Mouse (Mus musculus): ENCODE data around the gene Ppp1cc. TPM values are rescaled to one million over a fixed set of nuclear protein-coding genes. Genes with fewer than 3 reads are reported as not detected.

Ppp1cc gene
- 207 and 220 TPM in 2 replicates for total RNA-seq (2017)

- peak; percentile 88 for ATAC-seq (replicated peaks; ENCODE audit: low read depth, poor library complexity, severe bottlenecking)
Observed at GRCm38 (mm10) chr5:122157827-122158381, at the start of gene Ppp1cc. Gene Ppp1cc, plus strand, starts transcription at chr5:122158278.

GRCm38 (mm10) chr5:122109325-122110060, 48.6 kb upstream of the Ppp1cc start:
- ATAC-seq (replicated peaks; ENCODE audit: low read depth, poor library complexity, severe bottlenecking): peak; percentile 53

GRCm38 (mm10) chr5:122110625-122111024, 47.5 kb upstream of the Ppp1cc start:
- no peak for ATAC-seq (replicated peaks; ENCODE audit: low read depth, poor library complexity, severe bottlenecking)

GRCm38 (mm10) chr5:122111091-122111932, 46.8 kb upstream of the Ppp1cc start:
- ATAC-seq (replicated peaks; ENCODE audit: low read depth, poor library complexity, severe bottlenecking): no peak

- no peak for ATAC-seq (replicated peaks; ENCODE audit: low read depth, poor library complexity, severe bottlenecking)
Observed at GRCm38 (mm10) chr5:122111933-122112248, 46.2 kb upstream of the Ppp1cc start.

- no peak for ATAC-seq (replicated peaks; ENCODE audit: low read depth, poor library complexity, severe bottlenecking)
Observed at GRCm38 (mm10) chr5:122113450-122113849, 44.6 kb upstream of the Ppp1cc start.

- peak; percentile 67 for ATAC-seq (replicated peaks; ENCODE audit: low read depth, poor library complexity, severe bottlenecking)
Observed at GRCm38 (mm10) chr5:122114176-122114575, 43.9 kb upstream of the Ppp1cc start.

GRCm38 (mm10) chr5:122115266-122115763, 42.8 kb upstream of the Ppp1cc start:
- ATAC-seq (replicated peaks; ENCODE audit: low read depth, poor library complexity, severe bottlenecking): no peak

GRCm38 (mm10) chr5:122116243-122116642, 41.8 kb upstream of the Ppp1cc start:
- no peak for ATAC-seq (replicated peaks; ENCODE audit: low read depth, poor library complexity, severe bottlenecking)

- ATAC-seq (replicated peaks; ENCODE audit: low read depth, poor library complexity, severe bottlenecking): no peak
Observed at GRCm38 (mm10) chr5:122125211-122125760, 32.8 kb upstream of the Ppp1cc start.

- no peak for ATAC-seq (replicated peaks; ENCODE audit: low read depth, poor library complexity, severe bottlenecking)
Observed at GRCm38 (mm10) chr5:122129068-122129655, 28.9 kb upstream of the Ppp1cc start.

GRCm38 (mm10) chr5:122130341-122130998, 27.6 kb upstream of the Ppp1cc start:
- ATAC-seq (replicated peaks; ENCODE audit: low read depth, poor library complexity, severe bottlenecking): no peak

- peak; percentile 79 for ATAC-seq (replicated peaks; ENCODE audit: low read depth, poor library complexity, severe bottlenecking)
Observed at GRCm38 (mm10) chr5:122131076-122132051, 26.7 kb upstream of the Ppp1cc start.

GRCm38 (mm10) chr5:122132167-122133049, 25.7 kb upstream of the Ppp1cc start:
- ATAC-seq (replicated peaks; ENCODE audit: low read depth, poor library complexity, severe bottlenecking): no peak

GRCm38 (mm10) chr5:122133050-122133389, 25.1 kb upstream of the Ppp1cc start:
- ATAC-seq (replicated peaks; ENCODE audit: low read depth, poor library complexity, severe bottlenecking): no peak

GRCm38 (mm10) chr5:122134395-122135289, 23.4 kb upstream of the Ppp1cc start:
- no peak for ATAC-seq (replicated peaks; ENCODE audit: low read depth, poor library complexity, severe bottlenecking)
